Mouse (Mus musculus) megakaryocyte, embryonic 14.5 days (primary cell): Measurements from ENCODE around the gene Adi1.

Source experiments
- FLI1 ChIP-seq: IDR thresholded peaks from 2 replicates; pipeline ENCODE4 v1.6.1; 2012; ENCODE audit warnings: low read length, inconsistent platforms, mixed read lengths
- GATA1 ChIP-seq: IDR thresholded peaks from 3 replicates; pipeline ENCODE4 v1.6.1; 2012; ENCODE audit warnings: mixed read lengths, low read length, inconsistent platforms, borderline replicate concordance

GRCm38 (mm10) chr12:28701302-28701701, 26.3 kb downstream of the Adi1 start:
- no peak for TF ChIP-seq GATA1
- no peak for TF ChIP-seq FLI1
